Mouse (Mus musculus): ENCODE results near the gene Tprgl.

GRCm38 (mm10) chr4:154209825-154210224, 49.4 kb upstream of the Tprgl start:
- no peak for TF ChIP-seq CTCF (IDR thresholded peaks at IDR 0.05; ENCODE audit: control insufficient read depth, insufficient read depth, insufficient read length)
- no peak for TF ChIP-seq MAX (IDR thresholded peaks at IDR 0.05)
- no peak for TF ChIP-seq MYOD1 (IDR thresholded peaks at IDR 0.05; ENCODE audit: control insufficient read depth, insufficient read length, low read depth)
- TF ChIP-seq USF1 (IDR thresholded peaks at IDR 0.05; ENCODE audit: low read depth): no peak

Measured in C2C12 (cell line).